Mouse (Mus musculus) kidney, adult 2 months (tissue): ENCODE results near the gene Kcnk6.

Source experiments
- CTCF ChIP-seq: fragments of 200-500 bp; conservative IDR thresholded peaks from 2 replicates; pipeline ENCODE4 v1.5.1; 2011; ENCODE audit warnings: low read depth, mild to moderate bottlenecking, control low read depth, low read length, moderate library complexity, mixed read lengths; ENCODE audit not compliant: insufficient read depth, insufficient read length
- POLR2A ChIP-seq: fragments of 200-500 bp; IDR thresholded peaks from one replicate; pipeline ENCODE4 v1.6.1; 2011; ENCODE audit warnings: low read depth, low read length, control low read depth

DNA sequence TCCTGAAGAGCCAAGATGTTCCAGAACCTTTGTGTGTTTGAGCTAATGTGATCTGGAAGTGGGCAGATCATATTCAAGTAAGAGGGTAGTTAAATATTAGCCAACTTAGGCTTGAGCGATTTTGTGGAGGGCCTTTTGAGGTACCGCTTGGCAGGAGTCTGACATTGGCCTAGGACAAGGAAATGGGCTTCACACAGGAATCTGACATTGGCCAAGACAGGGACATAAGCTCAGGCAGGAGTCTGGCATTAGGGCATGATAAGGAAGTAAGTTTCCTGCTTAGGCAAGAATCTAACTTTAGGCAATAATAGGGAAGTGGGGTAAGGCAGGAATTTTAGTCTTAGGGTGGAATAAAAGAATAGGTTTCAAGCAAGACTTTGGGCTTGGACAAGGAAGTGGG is 18.1 kb downstream of the Kcnk6 start:
- TF ChIP-seq POLR2A (no peak), CTCF (no peak)
